Mouse (Mus musculus) lung, postnatal 0 days (tissue): ENCODE results near the gene Zfp273. TPM values are rescaled to one million over a fixed set of nuclear protein-coding genes. Genes with fewer than 3 reads are reported as not detected.

Source experiments
- ATAC-seq: fragments of 200-750 bp; cut with Nextera tagmentation; 2 replicates; pipeline ENCODE4 v1.8.0; 2017; ENCODE audit warnings: moderate library complexity
- DNase-seq: peaks from one replicate; pipeline ENCODE4 v3.0.0-alpha.2; 2016; ENCODE audit warnings: low spot score
- H3K27ac ChIP-seq: fragments of 300-500 bp; sonication (generic); 2 replicates; pipeline ENCODE4 v1.5.1; 2014; ENCODE audit warnings: antibody characterized with exemption, mild to moderate bottlenecking, low read length, mixed read lengths
- H3K27me3 ChIP-seq: fragments of 300-500 bp; sonication (generic); replicated peaks from 2 replicates; pipeline ENCODE4 v1.6.1; 2014; ENCODE audit warnings: low read length, mixed read lengths; ENCODE audit not compliant: insufficient read depth
- H3K36me3 ChIP-seq: fragments of 300-500 bp; sonication (generic); 2 replicates; pipeline ENCODE4 v1.6.1; 2014; ENCODE audit warnings: low read length, mixed read lengths; ENCODE audit not compliant: insufficient read depth
- H3K4me1 ChIP-seq: fragments of 300-500 bp; sonication (generic); 2 replicates; pipeline ENCODE4 v1.6.1; 2014; ENCODE audit warnings: antibody characterized with exemption, low read depth, low read length, mixed read lengths; ENCODE audit not compliant: insufficient read depth
- H3K4me2 ChIP-seq: fragments of 300-500 bp; sonication (generic); replicated peaks from 2 replicates; pipeline ENCODE4 v1.6.1; 2014; ENCODE audit warnings: low read depth, mild to moderate bottlenecking, low read length, moderate library complexity, mixed read lengths
- H3K4me3 ChIP-seq: fragments of 300-500 bp; sonication (generic); 2 replicates; pipeline ENCODE4 v1.5.1; 2014; ENCODE audit warnings: low read depth, low read length
- H3K9ac ChIP-seq: fragments of 300-500 bp; sonication (generic); replicated peaks from 2 replicates; pipeline ENCODE4 v1.6.1; 2014; ENCODE audit warnings: low read depth, mild to moderate bottlenecking
- H3K9me3 ChIP-seq: fragments of 300-500 bp; sonication (generic); 2 replicates; pipeline ENCODE4 v1.6.1; 2016; ENCODE audit warnings: low read length, mixed read lengths
- CTCF ChIP-seq: IDR thresholded peaks from 2 replicates; pipeline ENCODE4 v1.5.1; 2016; ENCODE audit warnings: antibody characterized with exemption, mild to moderate bottlenecking
- EP300 ChIP-seq: IDR thresholded peaks from 2 replicates; pipeline ENCODE4 v1.6.1; 2016; ENCODE audit warnings: antibody characterized with exemption, mild to moderate bottlenecking, control low read depth
- WGBS: fragments of 180-500 bp; shearing (Covaris S2); extraction: QIAGEN DNeasy Blood & Tissue Kit; methylation state at CpG from one replicate; pipeline ENCODE4 v1.1.7; 2014; 5-methylcytosine and 5-hydroxymethylcytosine counted together
- polyA plus RNA-seq: library from polyadenylated mRNA; unstranded; fragments of >200 nt; fragmentation: Nextera tagmentation; extraction: Ambion mirVana; gene quantifications from 2 replicates; pipeline ENCODE4 v1.2.1, GENCODE M21; 2015

Zfp273 gene
- polyA plus RNA-seq, 1 experiment from 2014 or later: 4.9 TPM

- Histone ChIP-seq H3K27me3 (no peaks in the 10 kb centered on the region), H3K4me1 (peaks cover 2% of the 10 kb centered on the region; the same call in 1 of the 2 replicates), H3K36me3 (no peaks in the 10 kb centered on the region), H3K4me2 (peak overlapping the region; percentile 56), H3K27ac (no peak overlapping the region), H3K9ac (no peak overlapping the region), H3K9me3 (no peaks in the 10 kb centered on the region), H3K4me3 (peak overlapping the region; percentile 31)
- TF ChIP-seq EP300 (no peak), CTCF (peak; percentile 75)
- DNase-seq: peak; percentile 84
- ATAC-seq: peak; percentile 66
- WGBS: under 1% methylated on average over 14 of the region's 19 CpGs
These were observed 30.7 kb downstream of the Zfp273 start for GRCm38 (mm10) chr13:67844119-67844852.

GRCm38 (mm10) chr13:67844853-67845194 is 31.3 kb downstream of the Zfp273 start:
- H3K4me1 ChIP-seq: peaks cover 2% of the 10 kb centered on the region; the same call in 1 of the 2 replicates
- H3K36me3 ChIP-seq: no peaks in the 10 kb centered on the region
- H3K4me3 ChIP-seq: peak overlapping the region; percentile 31
- no peaks in the 10 kb centered on the region for H3K9me3 ChIP-seq
- H3K27me3 ChIP-seq: no peaks in the 10 kb centered on the region
- no peak overlapping the region for H3K27ac ChIP-seq
- ATAC-seq (no peak), DNase-seq (no peak)
- no peak for TF ChIP-seq EP300
- TF ChIP-seq CTCF: no peak
- no peak overlapping the region for H3K9ac ChIP-seq
- 20% methylated on average over 8 of the region's 8 CpGs for WGBS
- peak overlapping the region; percentile 56 for H3K4me2 ChIP-seq

GRCm38 (mm10) chr13:67850361-67850760 is 36.8 kb downstream of the Zfp273 start:
- no peak for ATAC-seq

DNA sequence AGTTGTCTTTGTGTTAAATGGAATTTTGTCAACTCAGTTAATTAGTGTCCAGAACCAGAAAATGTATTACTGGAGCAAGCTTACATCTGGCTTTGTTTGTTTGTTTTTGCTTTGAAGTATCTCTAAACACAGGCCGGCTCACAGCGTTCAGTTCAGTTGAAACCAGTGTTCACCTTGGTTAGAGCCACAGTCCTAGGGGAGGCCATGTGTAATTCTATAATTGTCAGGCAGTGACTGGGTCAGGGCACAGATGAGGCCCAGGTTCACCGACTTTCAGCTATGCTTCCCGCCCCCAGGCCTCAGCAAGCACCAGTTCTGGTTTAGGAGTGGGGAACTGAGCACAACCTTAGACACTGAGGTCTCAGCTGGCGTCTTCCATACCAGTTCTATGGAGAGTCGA is 39.6 kb downstream of the Zfp273 start:
- H3K27ac ChIP-seq: no peak overlapping the region
- H3K36me3 ChIP-seq: no peaks in the 10 kb centered on the region
- ATAC-seq: no peak
- H3K4me1 ChIP-seq: no peaks in the 10 kb centered on the region
- no peaks in the 10 kb centered on the region for H3K27me3 ChIP-seq
- H3K9me3 ChIP-seq: no peaks in the 10 kb centered on the region
- H3K9ac ChIP-seq: no peak overlapping the region
- TF ChIP-seq EP300: no peak
- no peak for TF ChIP-seq CTCF
- no peak overlapping the region for H3K4me3 ChIP-seq
- H3K4me2 ChIP-seq: no peak overlapping the region
- WGBS: 58% methylated on average over 6 of the region's 6 CpGs
- DNase-seq: no peak

More at GRCm38 (mm10) chr13:67850361-67850760, 36.8 kb downstream of the Zfp273 start:
- Histone ChIP-seq H3K36me3 (no peaks in the 10 kb centered on the region), H3K27me3 (no peaks in the 10 kb centered on the region), H3K4me3 (no peak overlapping the region), H3K4me1 (no peaks in the 10 kb centered on the region), H3K27ac (no peak overlapping the region), H3K4me2 (no peak overlapping the region), H3K9me3 (no peaks in the 10 kb centered on the region), H3K9ac (no peak overlapping the region)
- TF ChIP-seq CTCF (no peak), EP300 (no peak)
- DNase-seq: no peak
- WGBS: 73% methylated on average over 3 of the region's 3 CpGs

DNA sequence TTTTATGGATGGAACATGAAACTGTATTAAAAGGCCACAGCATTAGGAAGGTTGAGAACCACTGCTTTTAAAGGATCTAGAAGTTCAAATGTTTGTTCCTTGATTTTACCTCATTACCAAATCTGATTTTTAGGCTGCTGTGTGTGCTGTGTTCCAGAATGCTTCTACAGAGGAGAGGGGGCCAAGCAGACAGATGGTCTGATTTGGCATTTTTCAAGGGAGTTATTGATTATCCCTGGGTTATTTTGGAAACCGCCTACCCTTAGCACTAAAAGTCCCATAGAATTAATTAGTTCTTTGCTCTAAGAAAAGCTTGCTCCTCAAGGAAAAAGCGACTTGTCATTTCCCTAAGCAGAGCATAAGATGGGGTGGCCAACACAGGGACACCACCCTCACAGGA is 40.4 kb downstream of the Zfp273 start:
- H3K9me3 ChIP-seq: no peaks in the 10 kb centered on the region
- WGBS: 80% methylated on average over 2 of the region's 2 CpGs
- no peaks in the 10 kb centered on the region for H3K4me1 ChIP-seq
- DNase-seq (no peak), ATAC-seq (no peak)
- H3K27me3 ChIP-seq: no peaks in the 10 kb centered on the region
- H3K27ac ChIP-seq: no peak overlapping the region
- H3K4me2 ChIP-seq: no peak overlapping the region
- no peak for TF ChIP-seq CTCF
- no peak for TF ChIP-seq EP300
- H3K36me3 ChIP-seq: no peaks in the 10 kb centered on the region
- H3K4me3 ChIP-seq: no peak overlapping the region
- H3K9ac ChIP-seq: no peak overlapping the region

GRCm38 (mm10) chr13:67857317-67857716 is 43.8 kb downstream of the Zfp273 start:
- Histone ChIP-seq H3K27me3 (no peaks in the 10 kb centered on the region), H3K9ac (no peak overlapping the region), H3K4me3 (no peak overlapping the region), H3K9me3 (no peaks in the 10 kb centered on the region), H3K4me2 (no peak overlapping the region), H3K4me1 (no peaks in the 10 kb centered on the region), H3K27ac (no peak overlapping the region), H3K36me3 (no peaks in the 10 kb centered on the region)
- TF ChIP-seq EP300: no peak
- ATAC-seq (no peak), DNase-seq (no peak)
- 46% methylated on average over 1 of the region's 1 CpGs for WGBS

- Histone ChIP-seq H3K4me1 (no peaks in the 10 kb centered on the region), H3K36me3 (no peaks in the 10 kb centered on the region), H3K4me2 (no peak overlapping the region), H3K4me3 (no peak overlapping the region), H3K9ac (no peak overlapping the region), H3K27me3 (no peaks in the 10 kb centered on the region), H3K9me3 (no peaks in the 10 kb centered on the region), H3K27ac (no peak overlapping the region)
- DNase-seq (no peak), ATAC-seq (no peak)
- 77% methylated on average over 9 of the region's 9 CpGs for WGBS
- TF ChIP-seq EP300 (no peak), CTCF (no peak)
These were observed 49.0 kb downstream of the Zfp273 start for GRCm38 (mm10) chr13:67862508-67862907.
